Mouse (Mus musculus): ENCODE results near the gene Alpl.

GRCm38 (mm10) chr4:137747091-137747490, 49.1 kb downstream of the Alpl start:
- TF ChIP-seq CTCF (IDR thresholded peaks at IDR 0.05) = 0 out of 2 replicates have a peak, but pooled peaks have one; percentile 4
- no peak for TF ChIP-seq EP300 (IDR thresholded peaks at IDR 0.05)
